Mouse (Mus musculus) forebrain, postnatal 0 days (tissue): ENCODE results near the gene Egln1. TPM values are rescaled to one million over a fixed set of nuclear protein-coding genes. Genes with fewer than 3 reads are reported as not detected.
A peak's percentile ranks its signal among the peaks of the same experiment; 100 is the strongest.

ENCODE experiments used
- ATAC-seq: fragments of 200-750 bp; cut with Nextera tagmentation; 2 replicates; pipeline ENCODE4 v1.8.0; 2017; ENCODE audit warnings: mild to moderate bottlenecking, moderate library complexity
- DNase-seq: peaks from one replicate; pipeline ENCODE4 v3.0.0-alpha.2; 2015
- H3K27ac ChIP-seq: fragments of 300-500 bp; sonication (generic); 2 replicates; pipeline ENCODE4 v1.5.1; 2014; ENCODE audit warnings: low read depth, mild to moderate bottlenecking, antibody characterized with exemption, low read length, moderate library complexity, mixed read lengths
- H3K27me3 ChIP-seq: fragments of 300-500 bp; sonication (generic); 2 replicates; pipeline ENCODE4 v1.6.1; 2014; ENCODE audit warnings: mild to moderate bottlenecking, low read length, mixed read lengths; ENCODE audit not compliant: insufficient read depth
- H3K36me3 ChIP-seq: fragments of 300-500 bp; sonication (generic); 2 replicates; pipeline ENCODE4 v1.6.1; 2014; ENCODE audit warnings: mild to moderate bottlenecking, moderate library complexity; ENCODE audit not compliant: insufficient read depth
- H3K4me1 ChIP-seq: fragments of 300-500 bp; sonication (generic); 2 replicates; pipeline ENCODE4 v1.6.1; 2014; ENCODE audit warnings: antibody characterized with exemption; ENCODE audit not compliant: insufficient read depth
- H3K4me2 ChIP-seq: fragments of 300-500 bp; sonication (generic); 2 replicates; pipeline ENCODE4 v1.6.1; 2014; ENCODE audit warnings: low read depth, mild to moderate bottlenecking, moderate library complexity
- H3K4me3 ChIP-seq: fragments of 300-500 bp; sonication (generic); 2 replicates; pipeline ENCODE4 v1.5.1; 2014; ENCODE audit warnings: low read depth, low read length, mixed read lengths
- H3K9ac ChIP-seq: fragments of 300-500 bp; sonication (generic); 2 replicates; pipeline ENCODE4 v1.6.1; 2014; ENCODE audit warnings: mild to moderate bottlenecking
- H3K9me3 ChIP-seq: fragments of 300-500 bp; sonication (generic); 2 replicates; pipeline ENCODE4 v1.6.1; 2016; ENCODE audit warnings: low read length
- CTCF ChIP-seq: sonication (generic); IDR thresholded peaks from 2 replicates; pipeline ENCODE4 v1.5.1; 2016; ENCODE audit warnings: antibody characterized with exemption, control low read depth, low read depth
- WGBS: fragments of 180-500 bp; shearing (Covaris S2); extraction: QIAGEN DNeasy Blood & Tissue Kit; methylation state at CpG from one replicate; pipeline ENCODE4 v1.1.7; 2014; 5-methylcytosine and 5-hydroxymethylcytosine counted together
- polyA plus RNA-seq: library from polyadenylated mRNA; unstranded; fragments of >200 nt; fragmentation: Nextera tagmentation; extraction: Ambion mirVana; gene quantifications from 2 replicates; pipeline ENCODE4 v1.2.1, GENCODE M21; 2015
- total RNA-seq: library from RNA; depleted of rRNA; stranded (reverse); fragments of >200 nt; gene quantifications from 2 replicates; pipeline ENCODE4 v1.2.3, GENCODE M21; 2014

The Egln1 gene
- total and polyA plus RNA-seq, 2 experiments from 2014 or later, result 15.6 to 48.5 TPM

DNA sequence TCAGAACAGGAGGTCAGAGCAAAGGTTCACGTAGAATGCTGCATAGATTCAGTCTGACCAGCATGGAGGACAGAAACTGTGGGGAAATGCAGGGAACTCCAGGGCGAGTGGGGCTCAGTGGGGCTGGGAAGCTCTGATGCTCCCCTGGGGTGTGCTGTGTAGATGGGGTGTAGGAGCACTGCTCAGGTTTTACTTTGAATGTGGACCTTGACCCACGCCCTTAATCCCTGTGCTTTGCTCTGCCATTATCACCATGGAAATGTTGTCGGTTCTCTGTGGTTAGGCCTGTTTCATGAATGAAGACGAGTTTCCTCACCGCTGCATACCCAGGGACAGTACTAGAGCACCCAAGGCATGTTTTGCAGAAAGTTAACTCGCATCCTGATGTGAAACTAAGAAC, 77.7 kb downstream of the Egln1 start:
- Histone ChIP-seq H3K4me2 (no peak overlapping the region), H3K4me3 (no peak overlapping the region), H3K27ac (no peak overlapping the region), H3K36me3 (peaks cover 55% of the 10 kb centered on the region), H3K9me3 (no peaks in the 10 kb centered on the region), H3K27me3 (no peaks in the 10 kb centered on the region), H3K9ac (no peak overlapping the region), H3K4me1 (no peaks in the 10 kb centered on the region)
- no peak for ATAC-seq
- no peak for DNase-seq
- no peak for TF ChIP-seq CTCF
- WGBS, result 90% methylated on average over 7 of the region's 7 CpGs

DNA sequence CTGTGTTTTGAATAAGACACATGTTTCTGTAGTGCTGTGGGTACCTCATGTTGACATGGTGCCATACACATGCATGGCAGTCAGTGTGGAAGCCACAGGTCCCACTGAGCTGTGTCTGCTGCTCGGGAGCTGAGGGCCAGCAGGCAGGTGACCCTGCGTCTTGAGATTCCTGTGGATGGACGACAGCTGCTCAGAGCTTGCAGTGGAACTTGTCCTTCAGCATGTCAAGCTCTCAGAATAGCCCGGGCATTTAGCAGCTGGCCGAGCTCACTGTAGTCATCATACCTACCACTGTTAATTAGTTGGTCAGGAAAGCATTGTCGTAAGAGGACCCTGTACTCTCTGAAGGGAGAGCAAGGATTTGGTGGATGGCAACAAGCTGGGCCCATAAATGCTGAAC, 79.4 kb downstream of the Egln1 start:
- TF ChIP-seq CTCF, result no peak
- Histone ChIP-seq H3K9me3 (no peaks in the 10 kb centered on the region), H3K4me3 (no peak overlapping the region), H3K9ac (no peak overlapping the region), H3K4me2 (no peak overlapping the region), H3K27me3 (no peaks in the 10 kb centered on the region), H3K36me3 (peaks cover 38% of the 10 kb centered on the region), H3K27ac (no peak overlapping the region), H3K4me1 (no peaks in the 10 kb centered on the region)
- no peak for DNase-seq
- ATAC-seq, result no peak
- WGBS, result 91% methylated on average over 6 of the region's 6 CpGs

GRCm38 (mm10) chr8:124867126-124867525, 82.0 kb downstream of the Egln1 start:
- Histone ChIP-seq H3K4me3 (no peak overlapping the region), H3K9ac (no peak overlapping the region), H3K4me2 (no peak overlapping the region), H3K27me3 (no peaks in the 10 kb centered on the region), H3K36me3 (peaks cover 14% of the 10 kb centered on the region), H3K9me3 (no peaks in the 10 kb centered on the region), H3K27ac (no peak overlapping the region), H3K4me1 (peaks cover 6% of the 10 kb centered on the region; the same call in 1 of the 2 replicates)
- no peak for DNase-seq
- TF ChIP-seq CTCF, result no peak
- ATAC-seq, result no peak
- WGBS, result 96% methylated on average over 2 of the region's 2 CpGs

GRCm38 (mm10) chr8:124866669-124867068, 82.5 kb downstream of the Egln1 start:
- no peak overlapping the region for H3K9ac ChIP-seq
- no peak overlapping the region for H3K4me2 ChIP-seq
- WGBS, result 87% methylated on average over 3 of the region's 3 CpGs
- H3K27me3 ChIP-seq, result no peaks in the 10 kb centered on the region
- H3K4me3 ChIP-seq, result no peak overlapping the region
- H3K9me3 ChIP-seq, result no peaks in the 10 kb centered on the region
- H3K4me1 ChIP-seq, result peaks cover 6% of the 10 kb centered on the region; the same call in 1 of the 2 replicates
- no peak for ATAC-seq
- no peak for TF ChIP-seq CTCF
- peaks cover 9% of the 10 kb centered on the region for H3K36me3 ChIP-seq
- DNase-seq, result no peak
- no peak overlapping the region for H3K27ac ChIP-seq

- WGBS, result 21% methylated on average over 8 of the region's 8 CpGs
- H3K27me3 ChIP-seq, result no peaks in the 10 kb centered on the region
- DNase-seq (no peak), ATAC-seq (no peak)
- H3K36me3 ChIP-seq, result peaks cover 13% of the 10 kb centered on the region; the same call in 1 of the 2 replicates
- H3K27ac ChIP-seq, result no peak overlapping the region
- no peak for TF ChIP-seq CTCF
- H3K9ac ChIP-seq, result peak overlapping the region; percentile 85
- peak overlapping the region; percentile 96 for H3K4me3 ChIP-seq
- H3K4me2 ChIP-seq, result peak overlapping the region; percentile 77
- no peaks in the 10 kb centered on the region for H3K9me3 ChIP-seq
- peaks cover 6% of the 10 kb centered on the region; the same call in 1 of the 2 replicates for H3K4me1 ChIP-seq
Observed at GRCm38 (mm10) chr8:124863729-124864128, 85.4 kb downstream of the Egln1 start.

DNA sequence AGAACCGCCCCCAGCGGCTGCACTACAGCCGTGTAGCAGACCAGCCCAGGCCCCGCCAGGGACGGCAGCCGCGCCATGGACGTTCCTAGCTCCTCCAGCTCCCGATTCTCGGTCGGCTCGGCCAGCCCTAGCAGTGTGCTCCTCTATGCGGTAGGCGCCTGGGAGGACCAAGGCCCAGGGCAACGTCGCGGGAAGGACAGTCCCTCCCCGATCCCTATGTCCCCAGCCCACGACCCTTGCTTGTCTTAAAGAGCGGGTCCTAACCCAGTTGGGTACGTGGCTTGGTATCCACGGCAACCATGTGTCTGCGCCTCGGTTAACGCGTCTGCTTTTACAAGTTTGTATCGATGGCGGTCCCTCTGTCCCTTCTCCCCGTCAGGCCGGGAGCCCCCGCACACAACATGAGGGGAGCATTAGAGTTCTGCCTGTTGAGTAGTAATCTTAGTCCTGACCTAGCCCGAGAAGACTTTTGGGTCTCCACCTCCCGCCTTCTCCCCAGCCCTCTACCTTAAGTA, 85.9 kb downstream of the Egln1 start:
- peak overlapping the region; percentile 85 for H3K9ac ChIP-seq
- DNase-seq, result no peak
- peaks cover 13% of the 10 kb centered on the region; the same call in 1 of the 2 replicates for H3K36me3 ChIP-seq
- ATAC-seq, result peak; percentile 85
- no peaks in the 10 kb centered on the region for H3K9me3 ChIP-seq
- H3K4me3 ChIP-seq, result peak overlapping the region; percentile 96
- H3K4me1 ChIP-seq, result peaks cover 6% of the 10 kb centered on the region; the same call in 1 of the 2 replicates
- TF ChIP-seq CTCF, result no peak
- H3K4me2 ChIP-seq, result peak overlapping the region; percentile 77
- peak overlapping the region; percentile 91 for H3K27ac ChIP-seq
- WGBS, result under 1% methylated on average over 33 of the region's 33 CpGs
- H3K27me3 ChIP-seq, result no peaks in the 10 kb centered on the region

DNA sequence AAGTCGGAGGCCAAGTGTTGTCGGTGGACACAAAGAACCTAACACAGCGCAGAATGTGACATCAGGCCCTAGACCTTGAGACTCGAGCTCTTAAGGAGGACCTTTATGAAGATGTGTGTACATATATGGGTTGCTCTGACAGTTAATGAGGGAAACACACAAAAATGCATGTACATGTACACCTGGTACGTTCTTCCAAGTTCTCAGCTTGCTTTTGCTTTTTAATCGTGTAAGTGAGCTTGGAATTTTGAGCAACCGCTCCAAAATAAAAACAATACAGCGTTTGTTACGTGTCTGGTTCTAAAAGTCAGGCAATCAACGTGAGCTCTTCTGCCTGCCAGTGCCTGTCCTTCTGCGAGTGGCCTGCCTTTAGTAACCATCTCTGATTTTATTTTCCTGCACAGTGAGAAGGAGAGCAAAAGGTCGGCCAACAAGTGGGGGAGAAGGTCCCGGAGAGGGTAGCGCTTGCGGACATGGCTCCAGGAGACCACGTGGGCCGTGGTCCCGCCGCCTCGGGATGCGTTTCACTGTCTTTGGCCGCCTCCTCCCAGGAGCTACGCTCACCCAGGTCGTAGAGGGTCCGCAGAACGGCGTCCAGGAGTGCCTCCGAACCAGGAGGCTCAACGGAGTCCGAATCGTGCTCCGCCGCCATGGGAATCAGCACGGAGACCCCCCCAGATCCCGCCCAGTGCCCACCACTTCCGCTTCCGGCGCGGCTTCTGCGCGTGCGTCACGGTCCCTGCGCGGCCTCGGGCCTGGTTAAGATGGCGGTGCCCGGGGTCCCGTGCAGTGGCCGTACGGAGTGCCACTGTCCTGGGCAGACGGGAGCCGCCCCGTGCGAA, 86.6 kb downstream of the Egln1 start, which contains the start of the genes Gnpat and 2810004N23Rik:
Gene Gnpat, plus strand, starts transcription at position 713 of the 842 bp plus-strand sequence.
Gene 2810004N23Rik, minus strand, starts transcription at position 800 of the 842 bp plus-strand sequence.
- TF ChIP-seq CTCF, result no peak
- Histone ChIP-seq H3K27ac (peak within 1 kb of the TSS; percentile 91), H3K9ac (peak within 1 kb of the TSS; percentile 85), H3K4me1 (peaks cover 6% of the 10 kb centered on the region; the same call in 1 of the 2 replicates), H3K4me3 (peak within 1 kb of the TSS; percentile 96), H3K4me2 (peak within 1 kb of the TSS; percentile 77), H3K9me3 (no peaks in the 10 kb centered on the region), H3K27me3 (no peaks in the 10 kb centered on the region), H3K36me3 (peaks cover 17% of the 10 kb centered on the region; the same call in 1 of the 2 replicates)
- 1% methylated on average over 55 of the region's 55 CpGs for WGBS
- ATAC-seq (peak; percentile 99), DNase-seq (peak; percentile 96)
